17 mouse cellular contexts compared by ENCODE assay signal in genomic region chr12:68231803-68232202, GRCm38 (mm10).
DNase-seq lines count a peak whose midpoint lies in the region; ATAC-seq and TF ChIP-seq lines count a peak whose summit lies in the region.
"Had no signal": no experiment of that assay in that cellular context is flagged by ENCODE, and none has a peak within 500 bp of the region (broad histone marks: within the 10 kb centered on the region; RNA-seq: fewer than 3 reads in every experiment).

No protein-coding gene starts in this region.

- H3K27ac ChIP-seq in gastrocnemius, adult 2 months = no peak overlapping the region
- H3K27ac ChIP-seq: embryonic facial prominence, embryonic 12.5 days; limb, embryonic 15.5 days; neural tube, embryonic 13.5 days had no signal

- no peak for ATAC-seq in monocyte, adult 5-6 weeks (replicated peaks; ENCODE audit: insufficient number of reproducible peaks, low FRiP score, low TSS enrichment, poor library complexity, severe bottlenecking)

- no peak overlapping the region for H3K4me3 ChIP-seq in gastrocnemius, adult 2 months
- H3K4me3 ChIP-seq: embryonic facial prominence, embryonic 12.5 days; limb, embryonic 15.5 days; megakaryocyte, embryonic 14.5 days; neural tube, embryonic 13.5 days had no signal

- peak; percentile 14 for DNase-seq in gastrocnemius, adult 2 months
- no peak for DNase-seq in gastrocnemius, postnatal 25 days
- DNase-seq in left cerebral cortex, postnatal 25 days (ENCODE audit: low spot score in 2 of 2) = peak; percentile 20
- DNase-seq in left cerebral cortex, adult 11 months (ENCODE audit: low spot score) = no peak
- DNase-seq in cerebellum, postnatal 10 days = peak; percentile 92 to 93
- DNase-seq in right cerebral cortex, postnatal 10 days (ENCODE audit: low spot score in 2 of 2) = peak; percentile 24 to 26
- no peak for DNase-seq in heart, adult 11 months
- DNase-seq: heart, postnatal 14 days; kidney, adult 2 months; lung, postnatal 10 days; spleen, adult 18-20 months; thymus, adult 18-20 months had no signal

- intact Hi-C loops in gastrocnemius, adult 2 months (cut with DNase I) = no loop called here
- intact Hi-C loops in left cerebral cortex, postnatal 25 days (cut with DNase I) = no loop called here

- no peak for TF ChIP-seq CTCF in gastrocnemius, adult 2 months (IDR thresholded peaks at IDR 0.05)

Comparison
In these comparisons a context has a peak if more than half of its experiments do, and no peak if none do; other contexts are left out.
1. DNase-seq: peak in gastrocnemius, adult 2 months (single experiment), left cerebral cortex, postnatal 25 days (2 of 2), cerebellum, postnatal 10 days (2 of 2) and right cerebral cortex, postnatal 10 days (2 of 2); none in gastrocnemius, postnatal 25 days (single experiment), left cerebral cortex, adult 11 months (single experiment) and heart, adult 11 months (single experiment).